Mouse (Mus musculus): ENCODE measurements around the gene Arhgap27.

DNA sequence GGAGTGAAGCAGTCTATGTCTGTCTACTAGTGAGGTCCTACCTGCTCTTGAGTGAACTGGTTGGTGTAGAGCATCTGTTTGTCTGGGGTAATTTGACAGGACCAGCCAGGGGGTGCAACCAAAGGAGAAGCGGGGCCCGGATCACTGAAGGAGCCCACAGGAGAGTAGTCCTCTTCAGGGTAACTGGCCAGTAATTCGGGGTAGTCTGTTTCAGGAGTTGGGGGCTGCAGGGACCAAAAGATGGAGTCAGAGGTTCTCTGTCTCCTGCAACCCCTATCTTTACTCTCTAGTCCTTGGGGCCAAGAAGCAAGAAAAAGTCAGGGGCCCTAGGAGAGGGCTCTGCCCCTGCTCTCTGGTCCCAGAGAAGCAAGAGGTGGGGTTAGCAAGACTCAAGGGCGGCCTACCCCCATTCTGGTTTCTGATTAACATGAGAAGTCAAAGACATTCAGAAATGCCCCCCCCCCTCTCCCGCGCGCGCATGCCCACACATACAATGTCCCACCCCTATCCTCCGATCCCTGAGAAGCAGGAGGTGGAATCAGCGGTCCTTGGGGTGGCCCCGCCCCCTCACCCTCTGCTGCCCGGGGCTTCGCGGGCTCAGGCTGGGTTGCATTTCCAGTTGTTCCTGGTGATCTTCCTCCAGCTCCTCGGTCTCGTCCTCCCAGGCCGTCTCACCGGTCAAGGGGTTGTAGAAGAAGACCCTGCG lies 23.9 kb downstream of the Arhgap27 start:
- no peak for TF ChIP-seq POLR2A (IDR thresholded peaks at IDR 0.05; ENCODE audit: insufficient read length, low read depth)
- no peak for TF ChIP-seq SRF (IDR thresholded peaks at IDR 0.05; ENCODE audit: control insufficient read depth, insufficient read length, low read depth)
- no peak for TF ChIP-seq TCF12 (IDR thresholded peaks at IDR 0.05; ENCODE audit: insufficient read depth, poor library complexity, severe bottlenecking)
- no peak for TF ChIP-seq MYOD1 (IDR thresholded peaks at IDR 0.05; ENCODE audit: control insufficient read depth in 1 of 3, insufficient read length in 2 of 3, low read depth in 2 of 3)
- TF ChIP-seq TCF3 (IDR thresholded peaks at IDR 0.05; ENCODE audit: insufficient read length, low read depth), result no peak

All from myocyte (in vitro differentiated cells).